Mouse (Mus musculus): ENCODE results near the gene Ampd1. TPM values are rescaled to one million over a fixed set of nuclear protein-coding genes. Genes with fewer than 3 reads are reported as not detected.

Ampd1 gene
- polyA plus RNA-seq, 1 experiment from 2014 or later, result not detected

DNA sequence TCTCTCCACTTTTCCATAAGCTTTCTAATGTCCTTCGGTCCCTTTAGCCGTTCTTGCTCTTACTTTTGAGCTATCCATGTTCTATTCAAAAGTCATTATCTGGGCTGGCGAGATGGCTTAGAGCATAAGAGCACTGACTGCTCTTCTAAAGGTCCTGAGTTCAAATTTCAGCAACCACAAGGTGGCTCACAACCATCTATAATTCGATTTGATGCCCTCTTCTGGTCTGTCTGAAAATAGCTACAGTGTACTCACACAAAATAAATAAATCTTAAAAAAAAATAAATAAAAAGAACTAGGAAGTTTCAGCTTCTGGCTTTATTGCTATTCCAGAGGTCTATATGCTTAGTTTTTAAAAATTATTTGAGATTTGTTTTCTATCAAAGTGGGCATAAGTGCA, 74.0 kb downstream of the Ampd1 start:
- WGBS, result 86% methylated on average over 4 of the region's 4 CpGs
- no peaks in the 10 kb centered on the region for H3K27me3 ChIP-seq (replicated peaks; ENCODE audit: control insufficient read depth, insufficient read depth, low read length)
- H3K9me3 ChIP-seq (ENCODE audit: control insufficient read depth, low read length), result no peaks in the 10 kb centered on the region
- no peak overlapping the region for H3K4me3 ChIP-seq (ENCODE audit: low read depth, low read length)
- H3K9ac ChIP-seq (ENCODE audit: low read length), result no peak overlapping the region
- H3K4me2 ChIP-seq (ENCODE audit: low read length), result no peak overlapping the region
- H3K4me1 ChIP-seq (replicated peaks; ENCODE audit: control insufficient read depth, insufficient read depth, low read length), result no peaks in the 10 kb centered on the region
- ATAC-seq (replicated peaks; ENCODE audit: low FRiP score, low TSS enrichment, low read depth) (no peak), DNase-seq (ENCODE audit: low spot score) (no peak)
- H3K27ac ChIP-seq (ENCODE audit: low read depth), result no peak overlapping the region
- 0 out of 2 replicates have a peak, but pooled peaks cover 4% of the 10 kb centered on the region for H3K36me3 ChIP-seq (ENCODE audit: control insufficient read depth, insufficient read depth, low read length)

- 86% methylated on average over 10 of the region's 10 CpGs for WGBS
- H3K4me3 ChIP-seq (ENCODE audit: low read depth, low read length), result no peak overlapping the region
- H3K36me3 ChIP-seq (ENCODE audit: control insufficient read depth, insufficient read depth, low read length), result peaks cover 14% of the 10 kb centered on the region; the same call in 1 of the 2 replicates
- peak; percentile 36 for DNase-seq (ENCODE audit: low spot score)
- H3K9me3 ChIP-seq (ENCODE audit: control insufficient read depth, low read length), result no peaks in the 10 kb centered on the region
- no peaks in the 10 kb centered on the region for H3K4me1 ChIP-seq (replicated peaks; ENCODE audit: control insufficient read depth, insufficient read depth, low read length)
- H3K9ac ChIP-seq (ENCODE audit: low read length), result no peak overlapping the region
- no peak overlapping the region for H3K27ac ChIP-seq (ENCODE audit: low read depth)
- no peaks in the 10 kb centered on the region for H3K27me3 ChIP-seq (replicated peaks; ENCODE audit: control insufficient read depth, insufficient read depth, low read length)
- no peak for ATAC-seq (replicated peaks; ENCODE audit: low FRiP score, low TSS enrichment, low read depth)
- H3K4me2 ChIP-seq (ENCODE audit: low read length), result no peak overlapping the region
Measured at GRCm38 (mm10) chr3:103148941-103149340, 75.1 kb downstream of the Ampd1 start.

Other genes starting within 250 kb of the Ampd1 start
- not detected in 2 replicates for gene Sycp1, start 137.9 kb upstream of the Ampd1 start, polyA plus RNA-seq (2014; fragmentation: Nextera tagmentation; extraction: Ambion mirVana)
- gene Nr1h5, start 109.9 kb upstream of the Ampd1 start, polyA plus RNA-seq (2014; fragmentation: Nextera tagmentation; extraction: Ambion mirVana), result not detected in 2 replicates
- 54.3 and 61.3 TPM in 2 replicates for gene Sike1, start 78.3 kb upstream of the Ampd1 start, polyA plus RNA-seq (2014; fragmentation: Nextera tagmentation; extraction: Ambion mirVana)
- gene Csde1, start 53.6 kb upstream of the Ampd1 start, polyA plus RNA-seq (2014; fragmentation: Nextera tagmentation; extraction: Ambion mirVana), result 378 and 381 TPM in 2 replicates
- gene Nras, start 15.7 kb upstream of the Ampd1 start, polyA plus RNA-seq (2014; fragmentation: Nextera tagmentation; extraction: Ambion mirVana), result 103 and 122 TPM in 2 replicates
- 3.4 and 5.4 TPM in 2 replicates for gene Dennd2c, start 28.6 kb downstream of the Ampd1 start, polyA plus RNA-seq (2014; fragmentation: Nextera tagmentation; extraction: Ambion mirVana)
- gene Bcas2, start 97.6 kb downstream of the Ampd1 start, polyA plus RNA-seq (2014; fragmentation: Nextera tagmentation; extraction: Ambion mirVana), result 189 and 195 TPM in 2 replicates
- gene Trim33, start 205.3 kb downstream of the Ampd1 start, polyA plus RNA-seq (2014; fragmentation: Nextera tagmentation; extraction: Ambion mirVana), result 23.0 and 29.6 TPM in 2 replicates

Data from intestine, embryonic 14.5 days (tissue).